Mouse (Mus musculus): ENCODE data around the gene Ube2k. TPM values are rescaled to one million over a fixed set of nuclear protein-coding genes. Genes with fewer than 3 reads are reported as not detected.

The Ube2k gene
- total RNA-seq, 1 experiment from 2014 or later, result 48.6 TPM

GRCm38 (mm10) chr5:65606820-65607219 lies 69.8 kb downstream of the Ube2k start:
- no peak for ATAC-seq (replicated peaks; ENCODE audit: insufficient number of reproducible peaks, low FRiP score, low TSS enrichment, poor library complexity, severe bottlenecking)

GRCm38 (mm10) chr5:65609769-65610168 lies 72.7 kb downstream of the Ube2k start:
- no peak for ATAC-seq (replicated peaks; ENCODE audit: insufficient number of reproducible peaks, low FRiP score, low TSS enrichment, poor library complexity, severe bottlenecking)

GRCm38 (mm10) chr5:65610541-65610940 lies 73.5 kb downstream of the Ube2k start:
- no peak for ATAC-seq (replicated peaks; ENCODE audit: insufficient number of reproducible peaks, low FRiP score, low TSS enrichment, poor library complexity, severe bottlenecking)

- no peak for ATAC-seq (replicated peaks; ENCODE audit: insufficient number of reproducible peaks, low FRiP score, low TSS enrichment, poor library complexity, severe bottlenecking)
Measured at GRCm38 (mm10) chr5:65613152-65613924, 76.3 kb downstream of the Ube2k start.

GRCm38 (mm10) chr5:65624340-65624739 lies 87.3 kb downstream of the Ube2k start:
- no peak for ATAC-seq (replicated peaks; ENCODE audit: insufficient number of reproducible peaks, low FRiP score, low TSS enrichment, poor library complexity, severe bottlenecking)

GRCm38 (mm10) chr5:65638896-65639295 lies 101.9 kb downstream of the Ube2k start:
- ATAC-seq (replicated peaks; ENCODE audit: insufficient number of reproducible peaks, low FRiP score, low TSS enrichment, poor library complexity, severe bottlenecking), result no peak

Other genes with a start within 250 kb of the Ube2k start
- gene Rfc1, start 201.6 kb upstream of the Ube2k start, total RNA-seq (2017), result 35.2 to 67.2 TPM (median 41.1 TPM) in 3 replicates
- gene Klb, start 188.9 kb upstream of the Ube2k start, total RNA-seq (2017), result not detected in 3 replicates
- gene Rpl9, start 145.8 kb upstream of the Ube2k start, total RNA-seq (2017), result 1,257 to 1,765 TPM (median 1,722 TPM) in 3 replicates
- 34.4 to 51.5 TPM (median 37.0 TPM) in 3 replicates for gene Lias, start 145.7 kb upstream of the Ube2k start, total RNA-seq (2017)
- 25.5 to 55.3 TPM (median 29.2 TPM) in 3 replicates for gene Ugdh, start 101.3 kb upstream of the Ube2k start, total RNA-seq (2017)
- gene Gm43552, start 44.4 kb upstream of the Ube2k start, total RNA-seq (2017), result not detected in 3 replicates
- gene Smim14, start within 50 bp of the Ube2k start, total RNA-seq (2017), result 93.9 to 122 TPM (median 116 TPM) in 3 replicates
- 172 to 257 TPM (median 179 TPM) in 3 replicates for gene Pds5a, start 161.0 kb downstream of the Ube2k start, total RNA-seq (2017)
- gene N4bp2, start 226.3 kb downstream of the Ube2k start, total RNA-seq (2017), result 28.2 to 33.1 TPM (median 28.9 TPM) in 3 replicates

Data from monocyte, adult 5-6 weeks (primary cell).